Mouse (Mus musculus) hindbrain, embryonic 16.5 days (tissue): ENCODE data around the gene Sparc. TPM values are rescaled to one million over a fixed set of nuclear protein-coding genes. Genes with fewer than 3 reads are reported as not detected.

ENCODE experiments used
- ATAC-seq: fragments of 200-750 bp; cut with Nextera tagmentation; 2 replicates; pipeline ENCODE4 v1.8.0; 2017; ENCODE audit warnings: moderate TSS enrichment, moderate library complexity
- H3K27ac ChIP-seq: fragments of 300-500 bp; sonication (generic); 2 replicates; pipeline ENCODE4 v1.5.1; 2014; ENCODE audit warnings: low read depth, mild to moderate bottlenecking, control low read depth, low read length, moderate library complexity
- H3K27me3 ChIP-seq: fragments of 300-500 bp; sonication (generic); replicated peaks from 2 replicates; pipeline ENCODE4 v1.6.1; 2014; ENCODE audit warnings: low read length; ENCODE audit not compliant: control insufficient read depth, insufficient read depth
- H3K36me3 ChIP-seq: fragments of 300-500 bp; sonication (generic); 2 replicates; pipeline ENCODE4 v1.6.1; 2014; ENCODE audit warnings: mild to moderate bottlenecking, low read length, moderate library complexity, mixed read lengths; ENCODE audit not compliant: control insufficient read depth, insufficient read depth
- H3K4me1 ChIP-seq: fragments of 300-500 bp; sonication (generic); 2 replicates; pipeline ENCODE4 v1.6.1; 2014; ENCODE audit warnings: low read depth, low read length; ENCODE audit not compliant: control insufficient read depth, insufficient read depth
- H3K4me2 ChIP-seq: fragments of 300-500 bp; sonication (generic); 2 replicates; pipeline ENCODE4 v1.6.1; 2014; ENCODE audit warnings: mild to moderate bottlenecking, low read length, control low read depth, moderate library complexity
- H3K4me3 ChIP-seq: fragments of 300-500 bp; sonication (generic); 2 replicates; pipeline ENCODE4 v1.5.1; 2014; ENCODE audit warnings: mild to moderate bottlenecking, low read length, control low read depth, moderate library complexity
- H3K9ac ChIP-seq: fragments of 300-500 bp; sonication (generic); 2 replicates; pipeline ENCODE4 v1.6.1; 2014; ENCODE audit warnings: low read depth, mild to moderate bottlenecking, control low read depth, low read length, moderate library complexity
- H3K9me3 ChIP-seq: fragments of 300-500 bp; sonication (generic); 2 replicates; pipeline ENCODE4 v1.6.1; 2014; ENCODE audit warnings: mild to moderate bottlenecking, low read length, moderate library complexity; ENCODE audit not compliant: control insufficient read depth
- WGBS: fragments of 180-500 bp; shearing (Covaris S2); extraction: QIAGEN DNeasy Blood & Tissue Kit; methylation state at CpG from one replicate; pipeline ENCODE4 v1.1.7; 2014; 5-methylcytosine and 5-hydroxymethylcytosine counted together
- polyA plus RNA-seq: library from polyadenylated mRNA; unstranded; fragments of >200 nt; fragmentation: Nextera tagmentation; extraction: Ambion mirVana; gene quantifications from 2 replicates; pipeline ENCODE4 v1.2.1, GENCODE M21; 2015

Gene Sparc
- polyA plus RNA-seq, 1 experiment from 2014 or later, result 616 TPM

GRCm38 (mm10) chr11:55446579-55446978 is 23.6 kb upstream of the Sparc start:
- 27% methylated on average over 4 of the region's 4 CpGs for WGBS
- Histone ChIP-seq H3K4me2 (no peak overlapping the region), H3K4me3 (no peak overlapping the region), H3K27me3 (no peaks in the 10 kb centered on the region), H3K9me3 (no peaks in the 10 kb centered on the region), H3K9ac (no peak overlapping the region), H3K27ac (no peak overlapping the region), H3K4me1 (no peaks in the 10 kb centered on the region), H3K36me3 (peaks cover 5% of the 10 kb centered on the region; the same call in 1 of the 2 replicates)
- peak; percentile 91 for ATAC-seq

GRCm38 (mm10) chr11:55444772-55445171 is 21.8 kb upstream of the Sparc start:
- Histone ChIP-seq H3K4me3 (no peak overlapping the region), H3K36me3 (0 out of 2 replicates have a peak, but pooled peaks cover 3% of the 10 kb centered on the region), H3K4me2 (no peak overlapping the region), H3K9me3 (no peaks in the 10 kb centered on the region), H3K4me1 (no peaks in the 10 kb centered on the region), H3K9ac (no peak overlapping the region), H3K27me3 (no peaks in the 10 kb centered on the region), H3K27ac (no peak overlapping the region)
- WGBS, result 0% methylated on average over 1 of the region's 1 CpGs
- ATAC-seq, result peak; percentile 48; the same call in 1 of the 2 replicates

- no peak overlapping the region for H3K4me2 ChIP-seq
- no peak overlapping the region for H3K27ac ChIP-seq
- WGBS, result 67% methylated on average over 5 of the region's 5 CpGs
- H3K9ac ChIP-seq, result no peak overlapping the region
- no peaks in the 10 kb centered on the region for H3K27me3 ChIP-seq
- no peaks in the 10 kb centered on the region for H3K36me3 ChIP-seq
- H3K4me3 ChIP-seq, result no peak overlapping the region
- ATAC-seq, result no peak
- no peaks in the 10 kb centered on the region for H3K4me1 ChIP-seq
- H3K9me3 ChIP-seq, result no peaks in the 10 kb centered on the region
Measured at GRCm38 (mm10) chr11:55439718-55440117, 16.7 kb upstream of the Sparc start.

- Histone ChIP-seq H3K4me2 (no peak overlapping the region), H3K4me3 (no peak overlapping the region), H3K4me1 (no peaks in the 10 kb centered on the region), H3K36me3 (no peaks in the 10 kb centered on the region), H3K27ac (no peak overlapping the region), H3K9ac (no peak overlapping the region), H3K27me3 (no peaks in the 10 kb centered on the region), H3K9me3 (no peaks in the 10 kb centered on the region)
- ATAC-seq, result peak; percentile 81; the same call in 1 of the 2 replicates
- WGBS, result 28% methylated on average over 4 of the region's 4 CpGs
Measured at GRCm38 (mm10) chr11:55438031-55438430, 15.0 kb upstream of the Sparc start.

- WGBS, result 85% methylated on average over 6 of the region's 6 CpGs
- Histone ChIP-seq H3K27ac (no peak overlapping the region), H3K4me3 (no peak overlapping the region), H3K36me3 (no peaks in the 10 kb centered on the region), H3K27me3 (no peaks in the 10 kb centered on the region), H3K4me1 (no peaks in the 10 kb centered on the region), H3K9me3 (no peaks in the 10 kb centered on the region), H3K9ac (no peak overlapping the region), H3K4me2 (no peak overlapping the region)
- no peak for ATAC-seq
Measured at GRCm38 (mm10) chr11:55436089-55436488, 13.1 kb upstream of the Sparc start.

GRCm38 (mm10) chr11:55432981-55433380 is 10.0 kb upstream of the Sparc start:
- H3K4me2 ChIP-seq, result no peak overlapping the region
- no peaks in the 10 kb centered on the region for H3K36me3 ChIP-seq
- no peaks in the 10 kb centered on the region for H3K9me3 ChIP-seq
- H3K9ac ChIP-seq, result no peak overlapping the region
- no peaks in the 10 kb centered on the region for H3K27me3 ChIP-seq
- peaks cover 6% of the 10 kb centered on the region for H3K4me1 ChIP-seq
- no peak overlapping the region for H3K4me3 ChIP-seq
- WGBS, result 57% methylated on average over 3 of the region's 3 CpGs
- no peak for ATAC-seq
- no peak overlapping the region for H3K27ac ChIP-seq

- Histone ChIP-seq H3K27me3 (no peaks in the 10 kb centered on the region), H3K36me3 (no peaks in the 10 kb centered on the region), H3K4me3 (no peak overlapping the region), H3K27ac (no peak overlapping the region), H3K9me3 (no peaks in the 10 kb centered on the region), H3K4me2 (no peak overlapping the region), H3K4me1 (peaks cover 6% of the 10 kb centered on the region), H3K9ac (no peak overlapping the region)
- 90% methylated on average over 2 of the region's 2 CpGs for WGBS
- ATAC-seq, result no peak
Measured at GRCm38 (mm10) chr11:55429973-55430372, 7.0 kb upstream of the Sparc start.

- Histone ChIP-seq H3K9ac (no peak overlapping the region; the same call in 1 of the 2 replicates), H3K9me3 (no peaks in the 10 kb centered on the region), H3K27me3 (no peaks in the 10 kb centered on the region), H3K4me2 (no peak overlapping the region; the same call in 1 of the 2 replicates), H3K4me1 (peaks cover 14% of the 10 kb centered on the region), H3K27ac (peak overlapping the region; percentile 74), H3K4me3 (no peak overlapping the region), H3K36me3 (no peaks in the 10 kb centered on the region)
- WGBS, result 33% methylated on average over 15 of the region's 16 CpGs
- ATAC-seq, result peak; percentile 76
Measured at GRCm38 (mm10) chr11:55428186-55429012, 5.4 kb upstream of the Sparc start.

GRCm38 (mm10) chr11:55424746-55425360 is 1.9 kb upstream of the Sparc start:
- ATAC-seq, result no peak
- Histone ChIP-seq H3K27ac (no peak overlapping the region), H3K27me3 (no peaks in the 10 kb centered on the region), H3K4me1 (peaks cover 14% of the 10 kb centered on the region), H3K4me3 (no peak overlapping the region), H3K36me3 (no peaks in the 10 kb centered on the region), H3K9me3 (no peaks in the 10 kb centered on the region), H3K9ac (no peak overlapping the region), H3K4me2 (no peak overlapping the region)
- WGBS, result 72% methylated on average over 8 of the region's 8 CpGs
